Mouse (Mus musculus) kidney, adult 18-20 months (tissue): ENCODE measurements around the gene Ralgps1.
"Not testable (repeated sequence)": the region's sequence is repeated elsewhere in the genome, so short reads cannot be mapped to it uniquely, and the experiment has no call there.

ENCODE experiments used
- DNase-seq: peaks from one replicate; pipeline ENCODE4 v3.0.0; 2021

Ralgps1 gene

GRCm38 (mm10) chr2:33360564-33360963 is 10.7 kb downstream of the Ralgps1 start:
- peak; percentile 47 for DNase-seq

GRCm38 (mm10) chr2:33359184-33359583 is 12.1 kb downstream of the Ralgps1 start:
- DNase-seq: no peak

- DNase-seq: no peak
Measured at GRCm38 (mm10) chr2:33357250-33357838, 13.9 kb downstream of the Ralgps1 start.

- peak; percentile 58 for DNase-seq
Measured at GRCm38 (mm10) chr2:33355558-33355957, 15.7 kb downstream of the Ralgps1 start.

- DNase-seq: no peak
Measured at GRCm38 (mm10) chr2:33353432-33353831, 17.9 kb downstream of the Ralgps1 start.

GRCm38 (mm10) chr2:33351449-33351848 is 19.8 kb downstream of the Ralgps1 start:
- no peak for DNase-seq

GRCm38 (mm10) chr2:33350921-33351320 is 20.4 kb downstream of the Ralgps1 start:
- DNase-seq: no peak

GRCm38 (mm10) chr2:33349581-33349980 is 21.7 kb downstream of the Ralgps1 start:
- no peak for DNase-seq

GRCm38 (mm10) chr2:33349081-33349480 is 22.2 kb downstream of the Ralgps1 start:
- DNase-seq: peak; percentile 80

- DNase-seq: no peak
Measured at GRCm38 (mm10) chr2:33348260-33348659, 23.0 kb downstream of the Ralgps1 start.

GRCm38 (mm10) chr2:33347607-33348006 is 23.7 kb downstream of the Ralgps1 start:
- DNase-seq: peak; percentile 62

- no peak for DNase-seq
Measured at GRCm38 (mm10) chr2:33346749-33347148, 24.5 kb downstream of the Ralgps1 start.

- no peak for DNase-seq
Measured at GRCm38 (mm10) chr2:33345956-33346355, 25.3 kb downstream of the Ralgps1 start.

GRCm38 (mm10) chr2:33345475-33345874 is 25.8 kb downstream of the Ralgps1 start:
- no peak for DNase-seq

GRCm38 (mm10) chr2:33343413-33343812 is 27.9 kb downstream of the Ralgps1 start:
- DNase-seq: no peak

GRCm38 (mm10) chr2:33342148-33342547 is 29.1 kb downstream of the Ralgps1 start:
- no peak for DNase-seq

- no peak for DNase-seq
Measured at GRCm38 (mm10) chr2:33335789-33336188, 35.5 kb downstream of the Ralgps1 start.

- no peak for DNase-seq
Measured at GRCm38 (mm10) chr2:33329622-33330021, 41.7 kb downstream of the Ralgps1 start.

- peak; percentile 57 for DNase-seq
Measured at GRCm38 (mm10) chr2:33328941-33329340, 42.3 kb downstream of the Ralgps1 start.

- no peak for DNase-seq
Measured at GRCm38 (mm10) chr2:33325359-33325758, 45.9 kb downstream of the Ralgps1 start.

- DNase-seq: no peak
Measured at GRCm38 (mm10) chr2:33323799-33324595, 47.3 kb downstream of the Ralgps1 start.

- DNase-seq: not testable (repeated sequence)
Measured at GRCm38 (mm10) chr2:33323043-33323625, 48.2 kb downstream of the Ralgps1 start.

- DNase-seq: no peak
Measured at GRCm38 (mm10) chr2:33321641-33322040, 49.6 kb downstream of the Ralgps1 start.

GRCm38 (mm10) chr2:33321031-33321430 is 50.3 kb downstream of the Ralgps1 start:
- DNase-seq: no peak
